Mouse (Mus musculus) ES-Bruce4 (cell line): ENCODE measurements around the gene Hoxc8. TPM values are rescaled to one million over a fixed set of nuclear protein-coding genes. Genes with fewer than 3 reads are reported as not detected.

Experiments
- H3K27ac ChIP-seq: 2 replicates; pipeline ENCODE4 v1.5.1; 2012; ENCODE audit warnings: low read length, inconsistent platforms; ENCODE audit not compliant: insufficient read depth
- H3K27me3 ChIP-seq: 2 replicates; pipeline ENCODE4 v1.6.1; 2012; ENCODE audit warnings: mild to moderate bottlenecking, low read length, inconsistent platforms; ENCODE audit not compliant: control insufficient read depth, poor library complexity, insufficient read depth, severe bottlenecking
- H3K36me3 ChIP-seq: 2 replicates; pipeline ENCODE4 v1.6.1; 2012; ENCODE audit warnings: inconsistent platforms, mild to moderate bottlenecking, low read length, moderate library complexity; ENCODE audit not compliant: control insufficient read depth, poor library complexity, insufficient read depth, severe bottlenecking
- H3K4me1 ChIP-seq: one replicate; pipeline ENCODE4 v1.8.1; 2011; ENCODE audit warnings: low read length; ENCODE audit not compliant: control insufficient read depth, insufficient read depth
- H3K4me3 ChIP-seq: 2 replicates; pipeline ENCODE4 v1.5.1; 2011; ENCODE audit warnings: low read depth, mild to moderate bottlenecking, low read length
- H3K9ac ChIP-seq: 2 replicates; pipeline ENCODE4 v1.6.1; 2012; ENCODE audit warnings: low read depth, mild to moderate bottlenecking, inconsistent platforms; ENCODE audit not compliant: poor library complexity, severe bottlenecking
- H3K9me3 ChIP-seq: replicated peaks from 2 replicates; pipeline ENCODE4 v1.6.1; 2012; ENCODE audit warnings: mild to moderate bottlenecking, low read length, inconsistent platforms; ENCODE audit not compliant: control insufficient read depth, poor library complexity, insufficient read depth, severe bottlenecking
- CTCF ChIP-seq: IDR thresholded peaks from one replicate; pipeline ENCODE4 v1.8.1; 2011; ENCODE audit warnings: low read depth, low read length
- EP300 ChIP-seq: IDR thresholded peaks from 2 replicates; pipeline ENCODE4 v1.6.1; 2011; ENCODE audit warnings: low read depth, low read length; ENCODE audit not compliant: insufficient read depth
- POLR2A ChIP-seq: IDR thresholded peaks from one replicate; pipeline ENCODE4 v1.8.1; 2011; ENCODE audit warnings: low read length; ENCODE audit not compliant: insufficient read depth
- polyA plus RNA-seq: library from polyadenylated mRNA; stranded (reverse); fragments of >200 nt; gene quantifications from 2 replicates; pipeline ENCODE4 v1.2.4, GENCODE M21; 2011; ENCODE audit warnings: low read depth; ENCODE audit not compliant: missing spikeins, insufficient read depth, insufficient read length

Hoxc8 gene
- polyA plus RNA-seq, 1 experiment, result 0.45 TPM

DNA sequence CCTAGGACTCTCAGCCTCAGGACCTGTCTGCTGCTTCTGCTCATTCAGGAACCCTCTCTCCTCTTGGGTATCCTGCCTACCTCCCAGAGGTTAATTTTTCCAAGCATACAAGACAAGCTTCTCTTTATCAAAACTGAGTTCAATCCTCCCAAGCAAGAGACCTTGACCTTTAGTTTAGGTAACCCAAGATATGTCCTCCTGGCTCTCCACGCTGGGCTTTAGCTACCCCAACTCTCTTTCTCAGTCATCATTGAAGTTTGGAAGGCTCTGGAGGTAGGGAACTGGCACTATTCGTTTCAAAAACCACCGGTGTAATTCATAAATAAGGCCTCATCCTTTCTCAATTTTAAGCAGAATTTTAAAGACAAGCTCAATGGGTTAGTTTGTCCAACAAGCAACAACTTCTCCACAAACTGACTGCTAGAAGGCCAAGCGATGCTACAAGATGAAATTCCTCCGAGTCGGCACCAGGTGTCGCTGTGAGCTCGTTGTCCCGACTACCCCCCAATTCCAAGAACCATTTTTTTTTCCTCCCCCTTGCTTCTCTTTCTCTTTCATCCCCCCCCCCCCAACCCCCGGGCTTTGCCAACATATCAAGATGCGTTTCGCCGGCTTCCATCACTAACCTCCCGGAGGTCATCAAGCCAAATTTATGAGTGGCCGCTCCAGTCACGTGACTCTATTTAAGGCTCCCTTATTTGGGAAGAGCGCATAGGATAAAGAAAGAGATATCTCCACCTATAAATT, 23.0 kb downstream of the Hoxc8 start:
- Histone ChIP-seq H3K27ac (no peak overlapping the region), H3K4me3 (peak overlapping the region; percentile 34; the same call in 1 of the 2 replicates), H3K9me3 (no peaks in the 10 kb centered on the region), H3K27me3 (peaks cover 68% of the 10 kb centered on the region), H3K4me1 (peaks cover 8% of the 10 kb centered on the region), H3K36me3 (no peaks in the 10 kb centered on the region), H3K9ac (peak overlapping the region; percentile 36; the same call in 1 of the 2 replicates)
- TF ChIP-seq CTCF (peak; percentile 85), EP300 (no peak)

DNA sequence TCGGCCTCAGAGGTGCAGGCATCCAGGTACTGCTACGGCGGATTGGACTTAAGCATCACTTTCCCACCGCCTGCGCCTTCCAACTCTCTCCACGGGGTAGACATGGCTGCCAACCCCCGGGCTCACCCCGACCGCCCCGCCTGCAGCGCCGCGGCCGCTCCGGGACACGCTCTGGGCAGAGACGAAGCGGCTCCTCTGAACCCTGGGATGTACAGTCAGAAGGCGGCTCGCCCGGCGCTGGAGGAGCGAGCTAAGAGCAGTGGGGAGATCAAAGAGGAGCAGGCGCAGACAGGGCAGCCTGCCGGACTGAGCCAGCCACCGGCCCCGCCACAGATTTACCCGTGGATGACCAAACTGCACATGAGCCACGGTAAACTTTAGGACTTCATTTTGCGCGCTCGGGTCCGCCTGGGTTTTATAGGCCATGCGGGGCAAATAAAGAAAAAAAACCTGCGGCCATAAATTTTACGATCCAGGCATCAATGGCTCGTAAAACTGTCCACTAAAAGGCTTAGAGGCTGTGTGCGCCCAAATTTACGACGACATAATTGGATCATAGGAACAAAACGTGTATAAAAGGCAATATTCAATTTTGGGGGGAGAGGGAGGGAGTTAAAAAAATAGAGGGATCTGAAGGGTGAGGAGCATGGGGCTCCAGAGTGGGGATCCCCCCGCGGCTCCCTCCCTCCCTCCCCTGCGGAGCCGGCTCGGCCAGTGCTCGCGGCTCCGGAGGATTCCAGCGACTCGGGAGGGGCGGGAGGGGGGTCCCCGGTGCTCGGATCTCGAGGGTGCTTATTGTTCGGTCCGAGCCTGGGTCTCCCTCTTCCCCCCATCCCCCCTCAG, 24.0 kb downstream of the Hoxc8 start:
- Histone ChIP-seq H3K27ac (no peak overlapping the region), H3K9ac (peak overlapping the region; percentile 36; the same call in 1 of the 2 replicates), H3K4me3 (peak overlapping the region; percentile 63), H3K27me3 (peaks cover 68% of the 10 kb centered on the region), H3K9me3 (no peaks in the 10 kb centered on the region), H3K36me3 (no peaks in the 10 kb centered on the region), H3K4me1 (peaks cover 8% of the 10 kb centered on the region)
- TF ChIP-seq POLR2A, result no peak
- TF ChIP-seq EP300, result no peak
- no peak for TF ChIP-seq CTCF

DNA sequence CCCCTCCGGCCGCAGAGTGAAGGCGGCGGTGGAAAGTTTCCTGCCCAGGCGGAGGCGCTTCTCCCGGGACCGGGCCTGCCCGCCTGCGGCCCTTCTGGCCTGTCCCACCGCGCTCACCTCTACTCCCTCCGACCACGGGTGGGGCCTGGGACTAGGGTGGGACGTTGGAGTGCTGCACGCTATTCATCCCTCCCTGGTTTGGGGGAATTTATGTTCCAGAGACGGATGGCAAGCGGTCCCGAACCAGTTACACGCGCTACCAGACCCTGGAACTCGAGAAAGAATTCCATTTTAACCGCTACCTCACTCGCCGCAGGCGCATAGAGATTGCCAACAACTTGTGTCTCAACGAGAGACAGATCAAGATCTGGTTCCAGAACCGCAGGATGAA, 24.6 kb downstream of the Hoxc8 start:
- Histone ChIP-seq H3K9me3 (no peaks in the 10 kb centered on the region), H3K9ac (peak overlapping the region; percentile 36; the same call in 1 of the 2 replicates), H3K27ac (no peak overlapping the region), H3K27me3 (peaks cover 63% of the 10 kb centered on the region), H3K4me3 (peak overlapping the region; percentile 50), H3K4me1 (peaks cover 8% of the 10 kb centered on the region), H3K36me3 (no peaks in the 10 kb centered on the region)
- TF ChIP-seq EP300 (no peak), POLR2A (no peak), CTCF (no peak)

DNA sequence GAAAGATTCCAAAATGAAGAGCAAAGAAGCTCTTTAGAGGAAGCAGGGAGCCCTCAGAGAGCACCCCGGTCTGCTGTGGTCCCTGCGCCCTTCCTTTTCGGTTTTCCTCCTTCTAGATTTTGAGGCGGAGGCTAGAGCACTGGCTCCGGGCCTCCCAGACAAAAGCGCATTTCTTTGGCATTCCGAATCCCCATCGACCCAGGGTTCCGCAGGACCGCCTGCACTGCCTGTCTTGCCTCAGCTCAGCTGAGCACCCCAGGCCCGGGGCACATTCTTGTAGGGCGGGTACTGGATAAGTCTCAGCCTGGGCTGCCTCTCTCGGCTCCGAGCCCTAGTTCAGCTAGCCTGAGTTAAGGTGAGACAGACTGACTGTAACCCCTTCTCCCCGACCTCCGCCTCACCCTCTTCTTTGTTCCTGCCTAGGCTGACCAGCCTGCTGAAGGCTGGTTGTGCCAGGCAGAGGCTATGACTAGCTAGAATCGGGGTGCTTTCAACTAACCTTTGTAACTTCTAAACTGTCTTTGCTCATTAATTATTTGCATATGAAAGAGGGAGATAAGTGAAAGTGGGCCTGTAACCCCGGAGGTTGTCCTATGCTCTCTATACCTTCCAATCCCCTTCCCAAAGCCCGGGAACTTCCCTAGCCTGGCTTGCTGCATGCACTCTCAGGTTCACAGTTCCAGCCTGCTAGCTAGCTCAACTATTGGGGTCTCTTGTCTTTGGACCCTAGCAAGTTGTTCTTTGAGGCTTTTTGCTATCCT, 25.2 kb downstream of the Hoxc8 start:
- Histone ChIP-seq H3K27ac (no peak overlapping the region), H3K4me1 (peaks cover 5% of the 10 kb centered on the region), H3K4me3 (peak overlapping the region; percentile 50), H3K36me3 (no peaks in the 10 kb centered on the region), H3K27me3 (peaks cover 60% of the 10 kb centered on the region), H3K9ac (no peak overlapping the region), H3K9me3 (no peaks in the 10 kb centered on the region)
- TF ChIP-seq EP300 (no peak), CTCF (no peak), POLR2A (no peak)

DNA sequence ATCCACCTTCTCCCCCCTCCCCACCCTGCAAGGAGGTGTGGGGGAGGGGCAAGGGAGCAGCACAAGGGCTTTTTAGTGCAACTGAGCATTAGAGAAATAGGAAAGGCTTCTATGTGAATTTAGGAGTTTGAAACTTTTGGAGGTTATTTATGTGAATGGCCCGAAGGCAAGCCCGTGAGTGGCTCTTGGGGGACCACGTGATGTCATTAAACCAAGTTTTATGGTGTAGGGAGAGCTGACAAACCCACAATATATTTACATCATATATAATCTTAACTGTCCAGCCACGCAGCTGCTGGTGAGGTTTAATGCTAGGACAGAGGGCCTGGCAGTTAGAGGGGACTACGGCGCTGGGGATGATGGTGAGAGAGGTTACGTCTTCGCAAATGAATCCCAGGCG, 28.2 kb downstream of the Hoxc8 start, which contains the start of gene Hoxc4:
TSS of gene Hoxc4 (plus strand) at position 299 of the 400 bp plus-strand sequence.
- Histone ChIP-seq H3K9me3 (no peaks in the 10 kb centered on the region), H3K9ac (no peak within 1 kb of the TSS), H3K27ac (no peak within 1 kb of the TSS), H3K4me1 (no peaks in the 10 kb centered on the region), H3K4me3 (no peak within 1 kb of the TSS), H3K36me3 (no peaks in the 10 kb centered on the region), H3K27me3 (peaks cover 41% of the 10 kb centered on the region)
- TF ChIP-seq EP300, result no peak
- no peak for TF ChIP-seq POLR2A
- no peak for TF ChIP-seq CTCF
